ENCODE assay signal across 26 mouse cellular contexts in the genomic region with DNA sequence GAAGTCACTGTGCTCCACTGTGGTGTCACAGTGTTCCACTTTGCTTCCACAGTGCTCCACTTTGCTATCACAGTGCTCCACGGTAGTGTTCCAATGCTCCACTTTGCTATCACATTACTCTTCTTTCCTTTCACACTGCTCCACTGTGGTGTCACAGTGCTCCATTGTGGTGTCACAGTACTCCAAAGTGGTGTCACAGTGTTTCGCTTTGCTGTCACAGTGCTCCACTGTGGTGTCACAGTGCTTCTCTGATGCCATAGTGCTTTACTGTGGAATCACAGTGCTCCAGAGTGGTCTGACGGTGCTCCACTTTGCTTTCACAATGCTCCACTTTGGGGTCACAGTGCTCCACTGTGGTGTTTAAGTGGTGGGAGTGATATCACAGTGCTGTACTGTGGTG.
"Had no signal": no experiment of that assay in that cellular context is flagged by ENCODE, and none has a peak within 500 bp of the region (broad histone marks: within the 10 kb centered on the region; RNA-seq: fewer than 3 reads in every experiment).

No protein-coding gene starts in this region.

- H3K4me1 ChIP-seq: heart, embryonic 13.5 days; heart, embryonic 15.5 days; hindbrain, embryonic 10.5 days; hindbrain, embryonic 12.5 days; limb, embryonic 10.5 days; limb, embryonic 12.5 days had no signal

- DNase-seq: gastrocnemius, adult 2 months; gastrocnemius, postnatal 10 days; gastrocnemius, postnatal 25 days; heart, adult 2 months; heart, postnatal 14 days; heart, postnatal 36 days; kidney, adult 18-20 months; kidney, adult 8-10 months; kidney, postnatal 10 days; kidney, postnatal 25 days; kidney, postnatal 4 days; liver had no signal

- H3K9ac ChIP-seq: heart, embryonic 13.5 days; heart, embryonic 15.5 days; hindbrain, embryonic 12.5 days; hindbrain, embryonic 14.5 days; limb, embryonic 12.5 days had no signal

- H3K9me3 ChIP-seq: heart, embryonic 13.5 days; heart, embryonic 15.5 days; hindbrain, embryonic 10.5 days; hindbrain, embryonic 12.5 days; limb, embryonic 10.5 days; limb, embryonic 12.5 days had no signal

- ATAC-seq: forebrain, embryonic 16.5 days; hindbrain, embryonic 16.5 days; inflammation-experienced regulatory T-cells, adult 6 months; intestine, postnatal 0 days had no signal

- H3K4me3 ChIP-seq: gastrocnemius, adult 2 months; heart, adult 2 months; heart, embryonic 13.5 days; heart, embryonic 15.5 days; hindbrain, embryonic 10.5 days; hindbrain, embryonic 12.5 days; layer of hippocampus, adult 2 months; left cerebral cortex, adult 2 months; limb, embryonic 10.5 days; limb, embryonic 12.5 days had no signal

- H3K36me3 ChIP-seq: heart, embryonic 13.5 days; heart, embryonic 15.5 days; hindbrain, embryonic 10.5 days; hindbrain, embryonic 12.5 days; limb, embryonic 10.5 days; limb, embryonic 12.5 days had no signal

- H3K4me2 ChIP-seq: heart, embryonic 13.5 days; heart, embryonic 15.5 days; hindbrain, embryonic 12.5 days; hindbrain, embryonic 14.5 days; limb, embryonic 12.5 days; liver, embryonic 11.5 days had no signal

- H3K27me3 ChIP-seq: heart, embryonic 13.5 days; heart, embryonic 15.5 days; hindbrain, embryonic 12.5 days; limb, embryonic 12.5 days had no signal

- H3K27ac ChIP-seq: gastrocnemius, adult 2 months; heart, adult 2 months; heart, embryonic 13.5 days; heart, embryonic 15.5 days; hindbrain, embryonic 10.5 days; hindbrain, embryonic 12.5 days; hindbrain, embryonic 14.5 days; layer of hippocampus, adult 2 months; left cerebral cortex, adult 2 months; limb, embryonic 10.5 days; limb, embryonic 12.5 days had no signal
